Mouse (Mus musculus) ES-Bruce4 (cell line): ENCODE measurements around the gene Tgfb1i1.

Source experiments
- CTCF ChIP-seq: IDR thresholded peaks from one replicate; pipeline ENCODE4 v1.8.1; 2011; ENCODE audit warnings: low read depth, low read length
- EP300 ChIP-seq: IDR thresholded peaks from 2 replicates; pipeline ENCODE4 v1.6.1; 2011; ENCODE audit warnings: low read depth, low read length; ENCODE audit not compliant: insufficient read depth
- POLR2A ChIP-seq: IDR thresholded peaks from one replicate; pipeline ENCODE4 v1.8.1; 2011; ENCODE audit warnings: low read length; ENCODE audit not compliant: insufficient read depth

DNA sequence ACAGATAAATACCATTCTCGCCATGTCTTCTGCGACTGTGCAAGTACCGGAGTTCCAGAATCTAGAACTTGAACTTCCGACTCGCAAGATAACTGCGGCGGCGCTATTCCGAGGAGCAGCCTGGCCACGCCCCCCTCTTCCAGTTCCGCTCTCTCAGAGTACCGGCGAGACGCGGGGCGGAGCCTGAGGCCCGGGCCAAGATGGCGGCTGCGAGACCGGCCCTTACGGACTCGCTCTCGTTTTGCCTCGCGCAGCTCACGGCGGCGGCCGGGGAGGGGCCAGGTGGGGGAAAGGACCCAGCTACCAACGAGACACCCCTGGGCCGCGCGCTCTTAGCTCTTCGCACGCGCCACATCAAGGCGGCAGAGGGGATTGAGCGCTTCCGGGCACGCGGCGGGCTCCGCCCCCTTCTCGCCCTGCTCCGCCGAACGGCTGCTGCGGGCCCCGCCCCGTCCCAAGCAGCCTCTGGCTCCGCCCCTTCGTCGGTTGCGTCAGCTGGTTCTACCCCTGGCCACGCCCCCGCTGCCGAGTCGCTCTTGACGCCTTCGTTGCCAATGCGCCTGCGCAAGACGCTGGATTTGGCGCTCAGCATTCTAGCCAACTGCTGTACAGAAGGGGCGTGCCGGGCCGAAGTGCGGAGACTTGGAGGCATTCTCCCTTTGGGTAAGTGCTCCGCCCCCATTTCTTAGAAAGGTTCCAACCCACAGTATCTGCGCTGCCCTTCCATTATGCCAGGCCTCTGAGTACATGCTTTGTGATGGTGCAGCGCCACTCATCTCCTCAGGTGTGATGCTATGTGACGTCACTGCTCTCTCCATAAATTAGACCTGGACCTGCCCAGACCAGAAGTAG lies 8.5 kb upstream of the Tgfb1i1 start, which contains the start of gene 9130023H24Rik:
- TF ChIP-seq POLR2A: peak; percentile 63
- no peak for TF ChIP-seq CTCF
- TF ChIP-seq EP300: 0 out of 2 replicates have a peak, but pooled peaks have one; percentile 17
